Mouse (Mus musculus) gastrocnemius, adult 2 months (tissue): ENCODE data around the gene Mettl8. TPM values are rescaled to one million over a fixed set of nuclear protein-coding genes. Genes with fewer than 3 reads are reported as not detected.

Source experiments
- DNase-seq: peaks from one replicate; pipeline ENCODE4 v3.0.0; 2022
- H3K27ac ChIP-seq: fragments of 200-600 bp; 2 replicates; pipeline ENCODE4 v1.8.1; 2022; ENCODE audit warnings: mild to moderate bottlenecking
- H3K4me3 ChIP-seq: fragments of 200-600 bp; 2 replicates; pipeline ENCODE4 v1.8.1; 2022; ENCODE audit warnings: mild to moderate bottlenecking, moderate library complexity
- CTCF ChIP-seq: fragments of 200-600 bp; IDR thresholded peaks from 2 replicates; pipeline ENCODE4 v1.8.1; 2022; ENCODE audit warnings: antibody characterized with exemption, mild to moderate bottlenecking, moderate library complexity
- intact Hi-C: fragments of 180-260 bp; cut with DNase I; formaldehyde crosslinking; loops from one replicate; pipeline ENCODE4 v1.15.1; 2025
- total RNA-seq, 2 experiments: library from RNA; stranded (reverse); gene quantifications; 2 replicates each; pipeline ENCODE4 v1.2.3; 2021

The Mettl8 gene
- total RNA-seq, 2 experiments from 2014 or later: 5.0 to 6.4 TPM

GRCm38 (mm10) chr2:70961086-70961941 is 94.1 kb downstream of the Mettl8 start:
- no peak for DNase-seq
- H3K27ac ChIP-seq: no peak overlapping the region
- intact Hi-C loops: no loop called here
- no peak overlapping the region for H3K4me3 ChIP-seq
- TF ChIP-seq CTCF: no peak

- intact Hi-C loops: no loop called here
- H3K4me3 ChIP-seq: no peak overlapping the region
- DNase-seq: no peak
- no peak for TF ChIP-seq CTCF
- no peak overlapping the region for H3K27ac ChIP-seq
Measured at GRCm38 (mm10) chr2:70960090-70960489, 95.3 kb downstream of the Mettl8 start.

- Histone ChIP-seq H3K4me3 (no peak overlapping the region), H3K27ac (no peak overlapping the region)
- intact Hi-C loops: no loop called here
- no peak for DNase-seq
- no peak for TF ChIP-seq CTCF
Measured at GRCm38 (mm10) chr2:70959337-70959736, 96.0 kb downstream of the Mettl8 start.

- DNase-seq: no peak
- intact Hi-C loops: no loop called here
- no peak for TF ChIP-seq CTCF
- Histone ChIP-seq H3K4me3 (no peak overlapping the region), H3K27ac (no peak overlapping the region)
Measured at GRCm38 (mm10) chr2:70958536-70958935, 96.8 kb downstream of the Mettl8 start.

GRCm38 (mm10) chr2:70953616-70954015 is 101.8 kb downstream of the Mettl8 start:
- intact Hi-C loops: no loop called here
- DNase-seq: no peak
- no peak for TF ChIP-seq CTCF

GRCm38 (mm10) chr2:70951944-70952343 is 103.4 kb downstream of the Mettl8 start:
- Histone ChIP-seq H3K4me3 (no peak overlapping the region), H3K27ac (no peak overlapping the region)
- DNase-seq: no peak
- intact Hi-C loops: no loop called here
- TF ChIP-seq CTCF: no peak

More at GRCm38 (mm10) chr2:70953616-70954015, 101.8 kb downstream of the Mettl8 start:
- Histone ChIP-seq H3K27ac (no peak overlapping the region), H3K4me3 (no peak overlapping the region)

GRCm38 (mm10) chr2:70944511-70945305 is 110.7 kb downstream of the Mettl8 start:
- Histone ChIP-seq H3K27ac (no peak overlapping the region), H3K4me3 (no peak overlapping the region)
- DNase-seq: no peak
- TF ChIP-seq CTCF: no peak
- intact Hi-C loops: no loop called here

GRCm38 (mm10) chr2:70940826-70941225 is 114.6 kb downstream of the Mettl8 start:
- DNase-seq: no peak
- intact Hi-C loops: no loop called here
- no peak for TF ChIP-seq CTCF
- no peak overlapping the region for H3K27ac ChIP-seq
- no peak overlapping the region for H3K4me3 ChIP-seq

GRCm38 (mm10) chr2:70938844-70939494 is 116.4 kb downstream of the Mettl8 start:
- intact Hi-C loops: no loop called here

GRCm38 (mm10) chr2:70934772-70935171 is 120.6 kb downstream of the Mettl8 start:
- no peak overlapping the region for H3K27ac ChIP-seq
- TF ChIP-seq CTCF: no peak
- H3K4me3 ChIP-seq: no peak overlapping the region
- intact Hi-C loops: no loop called here
- no peak for DNase-seq

More at GRCm38 (mm10) chr2:70938844-70939494, 116.4 kb downstream of the Mettl8 start:
- no peak for DNase-seq
- no peak for TF ChIP-seq CTCF
- Histone ChIP-seq H3K27ac (peak overlapping the region; percentile 71), H3K4me3 (no peak overlapping the region)

GRCm38 (mm10) chr2:70933516-70933915 is 121.9 kb downstream of the Mettl8 start:
- Histone ChIP-seq H3K27ac (no peak overlapping the region), H3K4me3 (no peak overlapping the region)
- DNase-seq: no peak
- intact Hi-C loops: no loop called here
- no peak for TF ChIP-seq CTCF

- Histone ChIP-seq H3K4me3 (no peak overlapping the region), H3K27ac (no peak overlapping the region)
- no peak for DNase-seq
- intact Hi-C loops: no loop called here
- TF ChIP-seq CTCF: no peak
Measured at GRCm38 (mm10) chr2:70932965-70933364, 122.4 kb downstream of the Mettl8 start.
